Comparison of ENCODE assay signal across 31 mouse cellular contexts in the genomic region with DNA sequence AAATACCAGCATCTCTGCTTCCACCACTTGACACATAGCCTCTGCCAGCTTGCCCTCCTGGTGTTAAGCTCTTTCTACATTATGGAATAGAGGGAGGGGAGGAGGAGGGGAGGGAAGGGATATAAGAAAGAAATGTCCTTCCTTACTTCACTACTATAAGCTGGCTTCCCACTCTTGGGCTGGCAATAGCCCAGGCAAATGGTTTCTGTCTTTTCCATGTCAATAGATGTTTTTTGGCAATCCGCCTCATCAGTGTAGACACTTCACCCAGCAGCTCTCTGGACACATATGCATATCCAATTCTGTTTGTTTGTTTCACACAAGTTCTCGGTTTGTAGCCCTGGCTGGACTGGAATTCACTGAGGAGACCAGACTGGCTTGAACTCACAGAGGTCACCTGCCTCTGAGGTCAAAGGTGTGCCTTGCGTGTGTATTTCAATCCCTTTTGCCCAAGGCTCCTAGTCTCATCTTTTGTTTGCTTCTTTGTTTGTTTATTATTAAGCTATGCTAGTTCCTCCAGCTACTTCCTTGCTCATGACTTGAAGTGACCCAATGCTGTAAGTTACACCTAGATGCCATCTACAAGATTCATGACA. TPM values are rescaled to one million over a fixed set of nuclear protein-coding genes. Genes with fewer than 3 reads are reported as not detected.
DNase-seq lines count a peak whose midpoint lies in the region; ATAC-seq and TF ChIP-seq lines count a peak whose summit lies in the region.
"Had no signal": no experiment of that assay in that cellular context is flagged by ENCODE, and none has a peak within 500 bp of the region (broad histone marks: within the 10 kb centered on the region; RNA-seq: fewer than 3 reads in every experiment).

No protein-coding gene starts in this region.

- H3K9me3 ChIP-seq in heart, embryonic 10.5 days: no peaks in the 10 kb centered on the region
- no peaks in the 10 kb centered on the region for H3K9me3 ChIP-seq in hindbrain, postnatal 0 days (ENCODE audit: low read length)
- no peaks in the 10 kb centered on the region for H3K9me3 ChIP-seq in hindbrain, embryonic 10.5 days
- H3K9me3 ChIP-seq in lung, embryonic 16.5 days (ENCODE audit: control insufficient read depth, low read length): no peaks in the 10 kb centered on the region
- H3K9me3 ChIP-seq: embryonic facial prominence, embryonic 12.5 days; hindbrain, embryonic 15.5 days; midbrain, embryonic 12.5 days; neural tube, embryonic 15.5 days had no signal

- H3K4me3 ChIP-seq in heart, embryonic 10.5 days: no peak overlapping the region
- no peak overlapping the region for H3K4me3 ChIP-seq in heart, adult 2 months
- no peak overlapping the region for H3K4me3 ChIP-seq in hindbrain, postnatal 0 days (ENCODE audit: low read length)
- H3K4me3 ChIP-seq in hindbrain, embryonic 10.5 days: no peak overlapping the region
- H3K4me3 ChIP-seq in lung, embryonic 16.5 days (ENCODE audit: low read length): no peak overlapping the region
- H3K4me3 ChIP-seq: embryonic facial prominence, embryonic 12.5 days; gastrocnemius, adult 2 months; hindbrain, embryonic 15.5 days; midbrain, embryonic 12.5 days; neural tube, embryonic 15.5 days had no signal

- 0 out of 2 replicates have a peak overlapping the region, but pooled peaks have one; percentile 2 for H3K27ac ChIP-seq in heart, embryonic 10.5 days
- H3K27ac ChIP-seq in heart, adult 2 months: no peak overlapping the region
- H3K27ac ChIP-seq in hindbrain, postnatal 0 days: no peak overlapping the region
- H3K27ac ChIP-seq in hindbrain, embryonic 10.5 days: no peak overlapping the region
- no peak overlapping the region; the same call in 1 of the 2 replicates for H3K27ac ChIP-seq in lung, embryonic 16.5 days (ENCODE audit: low read length)
- H3K27ac ChIP-seq: embryonic facial prominence, embryonic 12.5 days; gastrocnemius, adult 2 months; hindbrain, embryonic 15.5 days; kidney, postnatal 0 days; liver, embryonic 14.5 days; midbrain, embryonic 12.5 days; neural tube, embryonic 15.5 days had no signal

- H3K36me3 ChIP-seq in heart, embryonic 10.5 days: no peaks in the 10 kb centered on the region
- no peaks in the 10 kb centered on the region for H3K36me3 ChIP-seq in heart, adult 2 months (ENCODE audit: control insufficient read depth, insufficient read depth, low read length)
- no peaks in the 10 kb centered on the region for H3K36me3 ChIP-seq in hindbrain, postnatal 0 days (ENCODE audit: insufficient read depth, low read length)
- no peaks in the 10 kb centered on the region for H3K36me3 ChIP-seq in hindbrain, embryonic 10.5 days
- no peaks in the 10 kb centered on the region for H3K36me3 ChIP-seq in lung, embryonic 16.5 days (ENCODE audit: control insufficient read depth, insufficient read depth, low read length)
- H3K36me3 ChIP-seq: embryonic facial prominence, embryonic 12.5 days; hindbrain, embryonic 15.5 days; midbrain, embryonic 12.5 days; neural tube, embryonic 15.5 days had no signal

- TF ChIP-seq EP300 in heart, adult 2 months (IDR thresholded peaks at IDR 0.05; ENCODE audit: insufficient read depth, low read depth, low read length): no peak

- peaks cover 37% of the 10 kb centered on the region for H3K4me1 ChIP-seq in heart, embryonic 10.5 days
- H3K4me1 ChIP-seq in heart, adult 2 months (ENCODE audit: control insufficient read depth, insufficient read depth, low read length): no peaks in the 10 kb centered on the region
- H3K4me1 ChIP-seq in hindbrain, postnatal 0 days (ENCODE audit: insufficient read depth, low read length): no peaks in the 10 kb centered on the region
- 0 out of 2 replicates have a peak, but pooled peaks cover 6% of the 10 kb centered on the region for H3K4me1 ChIP-seq in hindbrain, embryonic 10.5 days (replicated peaks)
- peaks cover 24% of the 10 kb centered on the region for H3K4me1 ChIP-seq in lung, embryonic 16.5 days (replicated peaks; ENCODE audit: control insufficient read depth, insufficient read depth, low read length)
- H3K4me1 ChIP-seq: embryonic facial prominence, embryonic 12.5 days; hindbrain, embryonic 15.5 days; neural tube, embryonic 15.5 days had no signal

- H3K27me3 ChIP-seq in heart, embryonic 10.5 days (ENCODE audit: insufficient read depth, poor library complexity, severe bottlenecking): no peaks in the 10 kb centered on the region
- H3K27me3 ChIP-seq in heart, adult 2 months (ENCODE audit: control insufficient read depth, insufficient read depth, low read length): no peaks in the 10 kb centered on the region
- H3K27me3 ChIP-seq in hindbrain, postnatal 0 days (ENCODE audit: insufficient read depth, low read length): no peaks in the 10 kb centered on the region
- H3K27me3 ChIP-seq in hindbrain, embryonic 10.5 days (ENCODE audit: insufficient read depth, poor library complexity, severe bottlenecking): no peaks in the 10 kb centered on the region
- no peaks in the 10 kb centered on the region for H3K27me3 ChIP-seq in lung, embryonic 16.5 days (ENCODE audit: control insufficient read depth, insufficient read depth, low read depth, low read length)
- H3K27me3 ChIP-seq: embryonic facial prominence, embryonic 12.5 days; hindbrain, embryonic 15.5 days; midbrain, embryonic 12.5 days; neural tube, embryonic 15.5 days; Patski had no signal

- DNase-seq in heart, embryonic 10.5 days (ENCODE audit: low spot score): no peak
- DNase-seq in heart, adult 2 months: no peak
- DNase-seq in hindbrain, postnatal 0 days (ENCODE audit: low spot score): peak; percentile 41
- no peak for DNase-seq in hindbrain, embryonic 10.5 days (ENCODE audit: low spot score)
- DNase-seq in lung, postnatal 10 days: no peak
- peak; percentile 64 for DNase-seq in yolk sac, embryonic 10.5 days (ENCODE audit: low spot score)
- DNase-seq: adrenal gland, postnatal 14 days; cerebellum, adult 11-12 months; cerebellum, adult 9-11 months; embryo, embryonic 11 days; gastrocnemius, adult 2 months; gastrocnemius, postnatal 36 days; kidney, adult 18-20 months; kidney, postnatal 4 days; lung, postnatal 36 days; retina, postnatal 1 day; right cerebral cortex, postnatal 14 days; thymus, postnatal 4 days had no signal

- H3K4me2 ChIP-seq in hindbrain, postnatal 0 days (ENCODE audit: low read depth, low read length): no peak overlapping the region
- no peak overlapping the region for H3K4me2 ChIP-seq in lung, embryonic 16.5 days (ENCODE audit: low read depth, low read length)
- H3K4me2 ChIP-seq: embryonic facial prominence, embryonic 12.5 days; hindbrain, embryonic 15.5 days; midbrain, embryonic 12.5 days; neural tube, embryonic 15.5 days had no signal

- ATAC-seq in hindbrain, postnatal 0 days: no peak; the same call in 1 of the 2 replicates
- ATAC-seq in lung, embryonic 16.5 days (ENCODE audit: low read depth): peak; percentile 39; the same call in 1 of the 2 replicates
- ATAC-seq: forebrain, embryonic 16.5 days; Patski had no signal

- H3K9ac ChIP-seq in heart, adult 2 months (ENCODE audit: low read depth, low read length): no peak overlapping the region
- H3K9ac ChIP-seq in hindbrain, postnatal 0 days (replicated peaks; ENCODE audit: low read length): no peak overlapping the region
- H3K9ac ChIP-seq in lung, embryonic 16.5 days (ENCODE audit: low read length): no peak overlapping the region
- H3K9ac ChIP-seq: embryonic facial prominence, embryonic 12.5 days; hindbrain, embryonic 15.5 days; liver, embryonic 14.5 days; midbrain, embryonic 12.5 days; neural tube, embryonic 15.5 days had no signal

- no peak for TF ChIP-seq POLR2A in heart, adult 2 months (IDR thresholded peaks at IDR 0.05; ENCODE audit: insufficient read depth, low read depth, low read length)

- 87% methylated on average over 3 of the region's 3 CpGs for WGBS in heart, embryonic 10.5 days
- WGBS in heart, adult 2 months: 77% methylated on average over 3 of the region's 3 CpGs
- 59% methylated on average over 3 of the region's 3 CpGs for WGBS in hindbrain, postnatal 0 days
- WGBS in hindbrain, embryonic 10.5 days: 70% methylated on average over 3 of the region's 3 CpGs
- WGBS in lung, embryonic 16.5 days: 49% methylated on average over 3 of the region's 3 CpGs

- intact Hi-C loops in heart, adult 2 months (cut with DNase I): no loop called here

- no peaks in the 10 kb centered on the region for H3K79me2 ChIP-seq in heart, adult 2 months (replicated peaks; ENCODE audit: control insufficient read depth, insufficient read depth, low read length)

- no peak for TF ChIP-seq CTCF in heart, adult 2 months (IDR thresholded peaks at IDR 0.05)
- no peak for TF ChIP-seq CTCF in hindbrain, postnatal 0 days (IDR thresholded peaks at IDR 0.05; ENCODE audit: low read depth)

RNA-seq across cellular contexts. Expression of a gene that starts 59.2 kb away (rescaled TPM):
- polyA plus RNA-seq in heart, embryonic 10.5 days (2016; fragmentation: Nextera tagmentation; extraction: Ambion mirVana): 38.6 and 68.6 TPM in 2 replicates
- 100 to 1,000 TPM; 128 to 148 TPM for total RNA-seq in heart, adult 2 months (2021)
- 110 and 153 TPM in 2 replicates for polyA plus RNA-seq in heart, adult 2 months (2012; rRNA removed)
- total RNA-seq in hindbrain, postnatal 0 days (2014; rRNA removed): 1.3 and 2.5 TPM in 2 replicates
- 2.1 and 3.3 TPM in 2 replicates for polyA plus RNA-seq in hindbrain, postnatal 0 days (2015; fragmentation: Nextera tagmentation; extraction: Ambion mirVana)
- polyA plus RNA-seq in hindbrain, embryonic 10.5 days (2016; fragmentation: Nextera tagmentation; extraction: Ambion mirVana): 0.09 and 0.37 TPM in 2 replicates
- 4.7 and 5.6 TPM in 2 replicates for polyA plus RNA-seq in lung, embryonic 16.5 days (2015; fragmentation: Nextera tagmentation; extraction: Ambion mirVana)
- total RNA-seq: hematopoietic stem cell, adult 5-6 weeks; megakaryocyte, adult 5-6 weeks had no signal
- polyA plus RNA-seq: liver, embryonic 14.5 days; Patski; small intestine, adult 2 months; thymus, postnatal 0 days had no signal

Comparison
In these comparisons a context has a peak if more than half of its experiments do, and no peak if none do; other contexts are left out.
1. DNase-seq: peak in hindbrain, postnatal 0 days (single experiment) and yolk sac, embryonic 10.5 days (single experiment); none in heart, embryonic 10.5 days (single experiment), heart, adult 2 months (0 of 2), hindbrain, embryonic 10.5 days (single experiment) and lung, postnatal 10 days (single experiment).